Mouse (Mus musculus) CH12.LX (cell line): ENCODE measurements around the gene Kremen2. TPM values are rescaled to one million over a fixed set of nuclear protein-coding genes. Genes with fewer than 3 reads are reported as not detected.

Experiments used
- DNase-seq: peaks from one replicate; pipeline ENCODE4 v3.0.0-alpha.2; 2013; ENCODE audit errors: extremely low read depth
- H3K27ac ChIP-seq: 2 replicates; pipeline ENCODE4 v1.5.1; 2012; ENCODE audit warnings: low read depth, mild to moderate bottlenecking, control low read depth, moderate library complexity; ENCODE audit not compliant: insufficient read depth
- H3K27me3 ChIP-seq: replicated peaks from 2 replicates; pipeline ENCODE3; 2012; ENCODE audit warnings: inconsistent platforms
- H3K36me3 ChIP-seq, 2 experiments: replicated peaks in 1 of 2; 2 replicates each; pipeline versions ENCODE3 to v1.6.1; 2012; ENCODE audit warnings: inconsistent platforms in 1 of 2, low read length in 1 of 2, mild to moderate bottlenecking in 1 of 2, mixed read lengths in 1 of 2, moderate library complexity in 1 of 2; ENCODE audit not compliant: control insufficient read depth in 1 of 2, insufficient read depth in 1 of 2
- H3K4me1 ChIP-seq, 2 experiments: 2 replicates each; pipeline ENCODE4 v1.6.1; 2012; ENCODE audit warnings: inconsistent platforms in 1 of 2, moderate library complexity in 1 of 2; ENCODE audit not compliant: insufficient read depth in 2 of 2, control insufficient read depth in 1 of 2
- H3K4me2 ChIP-seq: 2 replicates; pipeline ENCODE4 v1.6.1; 2012; ENCODE audit warnings: low read depth, mild to moderate bottlenecking, control low read depth; ENCODE audit not compliant: poor library complexity, insufficient read depth, severe bottlenecking
- H3K4me3 ChIP-seq, 3 experiments: fragments of 150-350 bp in 1 of 3; sonication (generic) in 1 of 3; replicated peaks in 1 of 3; 2 replicates each; pipeline versions ENCODE3 to v1.5.1; 2011 to 2012; ENCODE audit warnings: low read depth in 2 of 3, low read length in 2 of 3, mild to moderate bottlenecking in 2 of 3, moderate library complexity in 2 of 3, control low read depth in 1 of 3, improper control_type of control experiment in 1 of 3, inconsistent platforms in 1 of 3, mixed read lengths in 1 of 3; ENCODE audit not compliant: poor library complexity in 1 of 3
- H3K79me2 ChIP-seq: replicated peaks from 2 replicates; pipeline ENCODE4 v1.6.1; 2012; ENCODE audit warnings: mild to moderate bottlenecking, moderate library complexity; ENCODE audit not compliant: control insufficient read depth, poor library complexity, insufficient read depth, severe bottlenecking; ENCODE audit errors: extremely low read depth
- H3K9ac ChIP-seq: 2 replicates; pipeline ENCODE4 v1.6.1; 2012; ENCODE audit warnings: low read depth, mild to moderate bottlenecking, control low read depth, moderate library complexity; ENCODE audit not compliant: insufficient read depth
- H3K9me3 ChIP-seq: replicated peaks from 2 replicates; pipeline ENCODE3; 2012; ENCODE audit warnings: low read length, inconsistent platforms, mixed read lengths
- CTCF ChIP-seq, 2 experiments: IDR thresholded peaks in 1 of 2; conservative IDR thresholded peaks in 1 of 2; 2 replicates each; pipeline ENCODE4 v1.5.1; 2011 to 2012; ENCODE audit warnings: low read depth in 2 of 2, low read length in 2 of 2, improper control_type of control experiment in 1 of 2, inconsistent platforms in 1 of 2, mild to moderate bottlenecking in 1 of 2, moderate library complexity in 1 of 2
- ELF1 ChIP-seq: IDR thresholded peaks from 2 replicates; pipeline ENCODE4 v1.6.1; 2014; ENCODE audit warnings: low read depth, mild to moderate bottlenecking, inconsistent platforms, low read length, improper control_type of control experiment
- EP300 ChIP-seq: IDR thresholded peaks from 2 replicates; pipeline ENCODE4 v1.6.1; 2011; ENCODE audit warnings: low read length, improper control_type of control experiment
- ETS1 ChIP-seq: conservative IDR thresholded peaks from 2 replicates; pipeline ENCODE4 v1.6.1; 2012; ENCODE audit warnings: low read depth, mild to moderate bottlenecking, inconsistent platforms, low read length, improper control_type of control experiment, moderate library complexity
- GABPA ChIP-seq: IDR thresholded peaks from 2 replicates; pipeline ENCODE4 v1.6.1; 2012; ENCODE audit warnings: low read depth, low read length, improper control_type of control experiment, inconsistent platforms; ENCODE audit not compliant: insufficient replicate concordance
- HCFC1 ChIP-seq: IDR thresholded peaks from 2 replicates; pipeline ENCODE4 v1.6.1; 2012; ENCODE audit warnings: low read depth, mild to moderate bottlenecking, inconsistent platforms, low read length, improper control_type of control experiment
- IRF4 ChIP-seq: IDR thresholded peaks from 2 replicates; pipeline ENCODE4 v1.6.1; 2014; ENCODE audit warnings: low read depth, mild to moderate bottlenecking, inconsistent platforms, low read length, improper control_type of control experiment
- JUN ChIP-seq: IDR thresholded peaks from 2 replicates; pipeline ENCODE4 v1.6.1; 2011; ENCODE audit warnings: low read depth, mild to moderate bottlenecking, low read length, improper control_type of control experiment, moderate library complexity; ENCODE audit not compliant: insufficient read depth
- KAT2A ChIP-seq: IDR thresholded peaks from 2 replicates; pipeline ENCODE4 v1.6.1; 2012; ENCODE audit warnings: low read length, improper control_type of control experiment, inconsistent platforms; ENCODE audit not compliant: insufficient replicate concordance
- MAX ChIP-seq: IDR thresholded peaks from 2 replicates; pipeline ENCODE4 v1.6.1; 2011; ENCODE audit warnings: low read length, improper control_type of control experiment
- MAZ ChIP-seq: IDR thresholded peaks from 2 replicates; pipeline ENCODE4 v1.6.1; 2012; ENCODE audit warnings: low read depth, mild to moderate bottlenecking, inconsistent platforms, low read length, improper control_type of control experiment, moderate library complexity
- MEF2A ChIP-seq: IDR thresholded peaks from 2 replicates; pipeline ENCODE4 v1.6.1; 2014; ENCODE audit warnings: low read depth, mild to moderate bottlenecking, inconsistent platforms, low read length, improper control_type of control experiment, borderline replicate concordance
- NELFE ChIP-seq: IDR thresholded peaks from 2 replicates; pipeline ENCODE4 v1.6.1; 2011; ENCODE audit warnings: low read depth, low read length, improper control_type of control experiment
- PAX5 ChIP-seq: IDR thresholded peaks from 2 replicates; pipeline ENCODE4 v1.6.1; 2012; ENCODE audit warnings: low read length, inconsistent platforms, mixed read lengths
- RAD21 ChIP-seq: IDR thresholded peaks from 2 replicates; pipeline ENCODE4 v1.6.1; 2011; ENCODE audit warnings: low read depth, mild to moderate bottlenecking, low read length, improper control_type of control experiment, moderate library complexity
- SIN3A ChIP-seq: IDR thresholded peaks from 2 replicates; pipeline ENCODE4 v1.6.1; 2012; ENCODE audit warnings: low read length, improper control_type of control experiment, inconsistent platforms
- SMC3 ChIP-seq: IDR thresholded peaks from 2 replicates; pipeline ENCODE4 v1.6.1; 2011; ENCODE audit warnings: low read depth, low read length, improper control_type of control experiment
- TBP ChIP-seq: conservative IDR thresholded peaks from 2 replicates; pipeline ENCODE4 v1.6.1; 2011; ENCODE audit warnings: low read depth, low read length, improper control_type of control experiment
- TCF12 ChIP-seq: IDR thresholded peaks from 2 replicates; pipeline ENCODE4 v1.6.1; 2014; ENCODE audit warnings: low read depth, mild to moderate bottlenecking, inconsistent platforms, low read length, improper control_type of control experiment
- UBTF ChIP-seq: IDR thresholded peaks from 2 replicates; pipeline ENCODE4 v1.6.1; 2012; ENCODE audit warnings: low read depth, mild to moderate bottlenecking, inconsistent platforms, low read length, improper control_type of control experiment, moderate library complexity
- USF2 ChIP-seq: conservative IDR thresholded peaks from 2 replicates; pipeline ENCODE4 v1.6.1; 2011; ENCODE audit warnings: low read depth, low read length, improper control_type of control experiment
- ZC3H11A ChIP-seq: IDR thresholded peaks from 2 replicates; pipeline ENCODE4 v1.6.1; 2012; ENCODE audit warnings: low read depth, mild to moderate bottlenecking, inconsistent platforms, low read length, improper control_type of control experiment
- ZKSCAN1 ChIP-seq: IDR thresholded peaks from 2 replicates; pipeline ENCODE4 v1.6.1; 2012; ENCODE audit warnings: low read depth, inconsistent platforms, low read length, improper control_type of control experiment, borderline replicate concordance
- ZMIZ1 ChIP-seq: IDR thresholded peaks from 2 replicates; pipeline ENCODE4 v1.6.1; 2012; ENCODE audit warnings: low read depth, mild to moderate bottlenecking, inconsistent platforms, low read length, improper control_type of control experiment
- ZNF384 ChIP-seq: IDR thresholded peaks from 2 replicates; pipeline ENCODE4 v1.6.1; 2012; ENCODE audit warnings: low read depth, low read length, improper control_type of control experiment, inconsistent platforms
- dilution Hi-C: fragments of 300-500 bp; cut with MboI; formaldehyde crosslinking; loops from 2 replicates; pipeline ENCODE4 v1.14.3; 2020; ENCODE audit warnings: low sequenced_read_pairs; ENCODE audit not compliant: extremely low pct_unique_long_range_greater_than_20kb, extremely low pct_ligation_motif_present
- in situ Hi-C: fragments of 300-500 bp; cut with MboI; formaldehyde crosslinking; loops from 3 replicates; pipeline ENCODE4 v1.14.3; 2019; ENCODE audit warnings: low sequenced_read_pairs, low pct_ligation_motif_present, low pct_unique_long_range_greater_than_20kb, mixed read lengths
- polyA plus RNA-seq: library from polyadenylated mRNA; unstranded; fragments of >175 nt; gene quantifications from 2 replicates; pipeline ENCODE4 v1.2.1, GENCODE M21; 2012; ENCODE audit warnings: low read depth; ENCODE audit not compliant: insufficient read length
- total RNA-seq, 2 experiments: library from RNA; depleted of rRNA; stranded (reverse); fragments of 300-350 nt in 1 of 2; fragments of >200 nt in 1 of 2; gene quantifications; 2 replicates each; pipeline ENCODE4 v1.2.3; 2012 to 2014

Kremen2 gene
- total and polyA plus RNA-seq, 3 experiments, result 0.21 to 0.55 (median 0.23) TPM

GRCm38 (mm10) chr17:23706212-23706611 is 39.4 kb downstream of the Kremen2 start:
- no peak overlapping the region for H3K4me3 ChIP-seq
- DNase-seq, result peak; percentile 71
- H3K9ac ChIP-seq, result no peak overlapping the region
- TF ChIP-seq ZC3H11A (peak; percentile 41; the same call in 1 of the 2 replicates), KAT2A (no peak), ETS1 (no peak), ZKSCAN1 (no peak), MAX (no peak), JUN (no peak), NELFE (peak; percentile 38; the same call in 1 of the 2 replicates), MEF2A (no peak), CTCF (conservative IDR thresholded peaks at IDR 0.05 in 1 of 2, IDR thresholded peaks at IDR 0.05 in 1 of 2; ENCODE audit: low read depth in 2 of 2, low read length in 2 of 2) (peak; percentile 86 to 97), ZNF384 (no peak), TBP (no peak), ZMIZ1 (no peak), EP300 (no peak), UBTF (no peak), IRF4 (no peak), USF2 (no peak), ELF1 (no peak), SMC3 (peak; percentile 79), TCF12 (no peak), MAZ (0 out of 2 replicates have a peak, but pooled peaks have one; percentile 21), RAD21 (peak; percentile 90), SIN3A (no peak), HCFC1 (no peak), GABPA (no peak), PAX5 (no peak)
- H3K9me3 ChIP-seq, result no peaks in the 10 kb centered on the region
- H3K79me2 ChIP-seq, result no peaks in the 10 kb centered on the region
- H3K4me1 ChIP-seq, result no peaks in the 10 kb centered on the region
- no peak overlapping the region for H3K4me2 ChIP-seq
- dilution Hi-C loops, result no loop called here
- in situ Hi-C loops, result loop anchor here (5.0 kb wide), 1 partner anchor 129 kb away; no protein-coding TSS in a partner anchor
- no peak overlapping the region for H3K27ac ChIP-seq
- H3K27me3 ChIP-seq, result peaks cover 81% of the 10 kb centered on the region
- H3K36me3 ChIP-seq, result no peaks in the 10 kb centered on the region
